8 mouse cellular contexts compared by ENCODE assay signal in the genomic region with DNA sequence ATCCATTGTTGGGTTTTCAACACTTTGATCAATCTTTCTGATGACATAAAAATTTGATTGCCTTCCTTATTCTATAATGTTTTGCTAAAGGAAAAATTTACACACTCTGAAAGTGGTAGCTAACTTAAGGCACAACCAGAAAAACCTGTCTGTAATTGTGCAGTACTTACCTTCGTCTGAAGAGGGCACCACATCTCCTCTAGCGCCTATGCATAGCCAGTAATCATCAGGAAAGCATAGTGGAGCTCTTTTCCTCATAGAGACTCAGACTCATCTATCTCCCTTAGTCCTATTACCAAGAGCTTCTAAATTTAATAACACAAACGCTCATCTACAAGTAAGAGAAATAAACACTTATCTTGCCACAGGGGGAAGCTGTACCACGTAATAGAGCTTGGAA.
DNase-seq lines count a peak whose midpoint lies in the region; TF ChIP-seq lines count a peak whose summit lies in the region.

No protein-coding gene starts in this region.

- no peaks in the 10 kb centered on the region for H3K27me3 ChIP-seq in thymus, adult 2 months (ENCODE audit: control insufficient read depth, insufficient read depth, low read length)

- TF ChIP-seq CTCF in thymus, adult 2 months (IDR thresholded peaks at IDR 0.05; ENCODE audit: borderline replicate concordance, control insufficient read depth, extremely low read depth, insufficient read depth, low read length, poor library complexity), result no peak

- H3K4me3 ChIP-seq in thymus, adult 2 months (ENCODE audit: control insufficient read depth, insufficient read depth, low read length), result no peak overlapping the region

- WGBS in thymus, adult 2 months, result 35% methylated on average over 4 of the region's 4 CpGs

- peak; percentile 55 for DNase-seq in adrenal gland, postnatal 10 days
- DNase-seq in adrenal gland, postnatal 25 days, result no peak
- peak; percentile 0 for DNase-seq in lung, postnatal 36 days
- no peak for DNase-seq in lung, postnatal 14 days
- peak; percentile 61 for DNase-seq in forelimb bud, embryonic 11.5 days (ENCODE audit: low read depth, low spot score)
- DNase-seq in layer of hippocampus, postnatal 14 days (ENCODE audit: low spot score in 2 of 2), result peak; percentile 42 to 63
- peak; percentile 26 for DNase-seq in telencephalon, adult 2 months (ENCODE audit: low read depth, low spot score)
- no peak for DNase-seq in thymus, adult 2 months

- no peaks in the 10 kb centered on the region for H3K36me3 ChIP-seq in thymus, adult 2 months (ENCODE audit: control insufficient read depth, insufficient read depth, low read length)

- H3K27ac ChIP-seq in thymus, adult 2 months (ENCODE audit: control insufficient read depth, insufficient read depth, low read length), result no peak overlapping the region

- no peak for TF ChIP-seq POLR2A in thymus, adult 2 months (IDR thresholded peaks at IDR 0.05; ENCODE audit: control insufficient read depth, extremely low read depth, insufficient read depth, low read length, poor library complexity)

- no peaks in the 10 kb centered on the region for H3K4me1 ChIP-seq in thymus, adult 2 months (replicated peaks; ENCODE audit: control insufficient read depth, insufficient read depth, low read length)

Comparison
In these comparisons a context has a peak if more than half of its experiments do, and no peak if none do; other contexts are left out.
1. DNase-seq: peak in adrenal gland, postnatal 10 days (single experiment), lung, postnatal 36 days (single experiment), forelimb bud, embryonic 11.5 days (single experiment), layer of hippocampus, postnatal 14 days (2 of 2) and telencephalon, adult 2 months (single experiment); none in adrenal gland, postnatal 25 days (single experiment), lung, postnatal 14 days (single experiment) and thymus, adult 2 months (single experiment).